Mouse (Mus musculus): ENCODE data around the gene Zfp52.
A peak's percentile ranks its signal among the peaks of the same experiment; 100 is the strongest.

Gene Zfp52

DNA sequence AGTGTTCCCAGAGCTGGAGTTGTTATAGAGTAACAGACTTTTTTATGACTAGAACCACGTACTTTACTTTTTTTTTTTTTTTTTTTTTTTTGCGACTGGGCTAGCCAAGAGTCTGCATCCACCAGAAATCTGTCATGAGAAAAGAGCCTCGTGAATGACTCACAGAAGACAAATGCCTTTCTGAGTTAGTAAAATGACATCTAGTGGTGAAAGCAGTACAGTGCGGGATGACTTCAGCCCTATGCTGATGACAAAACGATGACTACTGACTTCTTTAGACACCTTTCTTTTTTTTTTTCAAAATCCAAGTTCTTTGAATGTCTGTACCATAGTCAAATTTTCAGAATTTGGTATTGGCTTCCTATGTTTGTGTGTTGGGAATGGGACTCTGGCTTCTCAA, 30.9 kb downstream of the Zfp52 start:
- DNase-seq = peak; percentile 66

DNA sequence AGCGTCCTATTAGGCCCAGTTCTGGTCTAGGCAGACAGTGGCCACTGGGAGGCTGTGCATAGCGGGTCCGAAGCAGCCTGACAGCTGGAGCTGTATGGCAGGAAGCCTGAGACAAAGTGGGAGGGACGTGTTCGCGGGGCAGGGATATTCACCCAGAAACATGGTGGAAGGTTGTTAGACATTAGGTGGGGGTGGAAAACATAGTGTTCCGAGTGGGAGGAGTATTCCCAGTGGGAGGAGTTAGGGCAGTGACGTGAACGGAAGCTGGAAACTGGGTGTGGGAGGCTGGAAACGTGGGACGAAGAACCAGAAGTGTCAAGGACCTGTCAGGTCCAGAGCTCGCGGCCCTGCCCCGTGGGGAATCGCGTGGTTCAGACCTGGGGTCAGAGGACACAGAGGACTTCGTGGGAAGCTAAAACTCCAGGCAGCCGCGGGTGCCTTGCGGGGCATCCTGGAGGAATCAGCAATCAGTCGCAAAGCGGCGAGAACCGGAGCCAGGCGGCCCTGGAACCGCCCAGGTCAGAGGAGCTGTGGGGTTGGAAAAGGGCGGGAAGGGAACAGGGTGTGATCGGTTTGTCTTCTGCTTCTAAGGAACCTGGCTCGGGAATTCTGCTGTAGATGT, 31.5 kb downstream of the Zfp52 start, which contains the start of gene Zfp948:
Gene Zfp948 (plus strand): TSS at position 281 of the 622 bp plus-strand sequence.
- peak; percentile 84 for DNase-seq

DNA sequence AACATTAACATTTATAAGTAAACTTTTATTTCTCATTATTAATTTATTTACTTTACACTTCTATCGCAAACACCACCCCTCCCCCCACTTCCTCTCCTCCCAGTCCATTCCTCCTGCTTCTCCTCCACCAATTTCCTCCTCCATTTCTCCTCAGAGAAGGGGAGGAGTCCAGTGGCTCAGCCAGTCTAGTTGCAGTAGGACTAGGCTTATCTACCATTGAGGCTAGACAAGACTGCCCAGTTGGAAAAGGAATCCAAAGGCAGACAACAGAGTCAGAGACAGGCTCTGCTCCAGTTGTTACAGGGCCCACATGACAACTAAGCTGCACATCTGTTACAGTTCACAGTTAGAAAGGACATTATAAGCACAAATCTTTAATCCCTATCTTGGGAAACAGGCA, 32.4 kb downstream of the Zfp52 start:
- DNase-seq = peak; percentile 41

DNA sequence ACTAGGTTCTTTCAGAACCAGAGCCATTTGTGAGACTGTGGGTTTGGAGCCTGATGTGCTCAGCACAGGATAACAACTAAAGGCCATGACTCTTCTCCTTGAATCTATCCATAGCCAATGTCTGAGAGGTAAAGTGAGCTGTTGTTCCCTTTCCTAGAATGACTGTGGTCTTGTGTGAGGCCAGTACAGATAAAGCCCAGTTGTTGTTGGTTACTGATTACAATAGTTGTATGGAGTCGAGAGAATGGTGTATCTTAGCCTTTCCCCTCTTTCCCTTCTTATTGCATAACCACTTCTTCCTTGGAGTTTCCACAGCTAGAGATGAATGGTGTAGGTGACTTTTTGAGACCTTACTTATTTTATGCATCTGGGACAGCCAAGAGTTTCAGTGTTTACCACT, 43.7 kb downstream of the Zfp52 start:
- no peak for DNase-seq

DNA sequence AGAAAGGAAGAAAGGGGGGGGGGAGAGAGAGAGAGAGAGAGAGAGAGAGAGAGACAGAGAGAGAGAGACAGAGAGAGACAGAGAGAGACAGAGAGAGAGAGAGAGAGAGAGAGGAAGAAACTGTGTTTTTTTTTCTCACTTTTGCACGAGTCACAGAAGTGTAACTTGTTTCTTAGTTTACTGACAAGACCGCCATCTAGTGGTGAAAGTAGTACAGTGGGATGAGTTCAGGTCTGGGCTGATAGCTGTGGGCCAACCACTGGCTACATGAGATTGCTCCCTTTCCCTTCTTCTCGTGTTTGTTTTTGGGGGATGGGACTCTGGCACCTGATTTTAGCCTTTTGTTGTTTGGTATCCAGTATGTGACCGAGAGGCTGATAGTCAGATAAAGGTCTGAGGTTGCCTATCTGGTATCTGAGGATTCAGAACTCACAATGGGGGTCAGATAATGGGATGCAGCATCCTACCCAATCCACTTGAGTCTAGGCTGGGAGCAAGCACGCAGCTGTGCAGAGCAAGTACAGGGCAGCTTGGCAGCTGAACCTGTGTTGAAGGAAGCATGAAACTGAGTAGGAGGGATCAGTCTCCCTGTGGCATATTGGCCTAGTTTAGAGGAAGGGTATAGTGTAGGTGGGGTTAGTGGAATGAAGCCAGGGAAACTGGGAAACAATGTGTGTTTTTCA, 44.3 kb downstream of the Zfp52 start:
- DNase-seq = peak; percentile 24

DNA sequence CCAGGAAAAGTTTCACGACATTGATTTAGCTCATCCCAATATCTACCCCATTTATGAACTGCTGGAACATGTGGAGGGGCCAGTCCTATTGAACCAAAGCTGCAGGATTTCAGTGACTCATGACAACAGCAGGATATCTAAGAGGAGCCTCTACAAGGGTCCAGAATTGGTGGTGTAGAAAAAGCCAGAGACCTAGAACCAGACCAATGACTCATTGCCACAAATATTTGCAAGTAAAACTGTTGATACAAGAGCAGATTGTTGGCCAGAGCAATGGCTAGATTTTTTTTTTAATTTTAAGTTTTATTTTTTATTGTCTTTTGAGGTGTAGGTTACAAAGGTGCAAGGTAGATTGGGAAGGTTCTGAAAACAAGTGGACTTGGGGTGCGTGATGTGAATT, 50.2 kb downstream of the Zfp52 start:
- DNase-seq = no peak
